8 mouse cellular contexts compared by ENCODE assay signal in genomic region chr10:75515216-75516037, GRCm38 (mm10). TPM values are rescaled to one million over a fixed set of nuclear protein-coding genes. Genes with fewer than 3 reads are reported as not detected.
A peak's percentile ranks its signal among the peaks of the same experiment; 100 is the strongest.
DNase-seq lines count a peak whose midpoint lies in the region; ATAC-seq and TF ChIP-seq lines count a peak whose summit lies in the region.

No protein-coding gene starts in this region.

- 0 out of 2 replicates have a peak overlapping the region, but pooled peaks have one; percentile 89 for H3K9ac ChIP-seq in limb, embryonic 12.5 days (replicated peaks)

- TF ChIP-seq CTCF in thymus, adult 2 months (IDR thresholded peaks at IDR 0.05; ENCODE audit: borderline replicate concordance, control insufficient read depth, extremely low read depth, insufficient read depth, low read length, poor library complexity), result no peak

- H3K36me3 ChIP-seq in limb, embryonic 12.5 days, result peaks cover 39% of the 10 kb centered on the region
- peaks cover 16% of the 10 kb centered on the region for H3K36me3 ChIP-seq in thymus, adult 2 months (ENCODE audit: control insufficient read depth, insufficient read depth, low read length)

- H3K4me1 ChIP-seq in limb, embryonic 12.5 days (replicated peaks), result peaks cover 25% of the 10 kb centered on the region
- peaks cover 12% of the 10 kb centered on the region for H3K4me1 ChIP-seq in thymus, adult 2 months (replicated peaks; ENCODE audit: control insufficient read depth, insufficient read depth, low read length)

- DNase-seq in kidney, adult 8-10 months, result peak; percentile 48 to 61
- DNase-seq in kidney, adult 11 months, result no peak
- DNase-seq in spleen, postnatal 10 days (ENCODE audit: low spot score in 2 of 2), result peak; percentile 47 to 52
- DNase-seq in gastrocnemius, postnatal 10 days, result no peak
- no peak for DNase-seq in right cerebral cortex, postnatal 4 days
- no peak for DNase-seq in thymus, adult 2 months

- no peak overlapping the region for H3K27ac ChIP-seq in limb, embryonic 12.5 days
- H3K27ac ChIP-seq in thymus, adult 2 months (ENCODE audit: control insufficient read depth, insufficient read depth, low read length), result no peak overlapping the region

- no peak for TF ChIP-seq POLR2A in thymus, adult 2 months (IDR thresholded peaks at IDR 0.05; ENCODE audit: control insufficient read depth, extremely low read depth, insufficient read depth, low read length, poor library complexity)

- no peaks in the 10 kb centered on the region for H3K9me3 ChIP-seq in limb, embryonic 12.5 days

- WGBS in limb, embryonic 12.5 days, result 57% methylated on average over 4 of the region's 4 CpGs
- 94% methylated on average over 4 of the region's 4 CpGs for WGBS in thymus, adult 2 months

- ATAC-seq in erythroid progenitor cell, adult 5-6 weeks (replicated peaks; ENCODE audit: low FRiP score, poor library complexity, severe bottlenecking), result peak; percentile 58
- no peak for ATAC-seq in limb, embryonic 12.5 days (ENCODE audit: insufficient number of reproducible peaks, insufficient read depth, low FRiP score, low TSS enrichment, low read depth)

- peak overlapping the region; percentile 93 for H3K4me2 ChIP-seq in limb, embryonic 12.5 days

- no peaks in the 10 kb centered on the region for H3K27me3 ChIP-seq in limb, embryonic 12.5 days
- no peaks in the 10 kb centered on the region for H3K27me3 ChIP-seq in thymus, adult 2 months (ENCODE audit: control insufficient read depth, insufficient read depth, low read length)

- H3K4me3 ChIP-seq in limb, embryonic 12.5 days (replicated peaks), result no peak overlapping the region; the same call in 1 of the 2 replicates
- no peak overlapping the region for H3K4me3 ChIP-seq in thymus, adult 2 months (ENCODE audit: control insufficient read depth, insufficient read depth, low read length)

RNA-seq across cellular contexts. Expression of gene Snrpd3, which starts 1.9 kb away (rescaled TPM):
- total RNA-seq in erythroid progenitor cell, adult 5-6 weeks (2015; ENCODE audit: low replicate concordance), result 14.3 and 49.7 TPM in 2 replicates
- total RNA-seq in erythroid progenitor cell, adult 5-6 weeks (2017; ENCODE audit: low replicate concordance), result 16.3 and 42.9 TPM in 2 replicates
- 179 and 203 TPM in 2 replicates for polyA plus RNA-seq in limb, embryonic 12.5 days (2016; fragmentation: Nextera tagmentation; extraction: Ambion mirVana)
- total RNA-seq in gastrocnemius, postnatal 10 days (2021), result 100 to 1,000 TPM; 126 to 134 TPM
- polyA plus RNA-seq in thymus, adult 2 months (2012; rRNA removed), result 25.1 and 28.3 TPM in 2 replicates

RNA-seq across cellular contexts. Expression of gene Gucd1, which starts 2.3 kb away (rescaled TPM):
- 71.7 and 89.7 TPM in 2 replicates for total RNA-seq in erythroid progenitor cell, adult 5-6 weeks (2015; ENCODE audit: low replicate concordance)
- 90.9 and 159 TPM in 2 replicates for total RNA-seq in erythroid progenitor cell, adult 5-6 weeks (2017; ENCODE audit: low replicate concordance)
- polyA plus RNA-seq in limb, embryonic 12.5 days (2016; fragmentation: Nextera tagmentation; extraction: Ambion mirVana), result 24.0 and 30.0 TPM in 2 replicates
- 10 to 100 TPM; 46.9 to 47.5 TPM for total RNA-seq in gastrocnemius, postnatal 10 days (2021)
- polyA plus RNA-seq in thymus, adult 2 months (2012; rRNA removed), result 77.0 and 80.5 TPM in 2 replicates

RNA-seq across cellular contexts. Expression of gene Lrrc75b, which starts 44.7 kb away (rescaled TPM):
- not detected in 2 replicates for total RNA-seq in erythroid progenitor cell, adult 5-6 weeks (2015; ENCODE audit: low replicate concordance)
- total RNA-seq in erythroid progenitor cell, adult 5-6 weeks (2017; ENCODE audit: low replicate concordance), result not detected in 2 replicates
- 0.93 and 1.3 TPM in 2 replicates for polyA plus RNA-seq in limb, embryonic 12.5 days (2016; fragmentation: Nextera tagmentation; extraction: Ambion mirVana)
- total RNA-seq in gastrocnemius, postnatal 10 days (2021), result 1 to 10 TPM; 1.3 to 1.9 TPM
- 1.8 and 2.2 TPM in 2 replicates for polyA plus RNA-seq in thymus, adult 2 months (2012; rRNA removed)

RNA-seq across cellular contexts. Expression of gene Ggt1, which starts 46.0 kb away (rescaled TPM):
- not detected in 2 replicates for total RNA-seq in erythroid progenitor cell, adult 5-6 weeks (2015; ENCODE audit: low replicate concordance)
- total RNA-seq in erythroid progenitor cell, adult 5-6 weeks (2017; ENCODE audit: low replicate concordance), result not detected in 2 replicates
- 0.79 and 0.88 TPM in 2 replicates for polyA plus RNA-seq in limb, embryonic 12.5 days (2016; fragmentation: Nextera tagmentation; extraction: Ambion mirVana)
- 1 to 10 TPM in 1 of 2 experiments, under 1 TPM in 1; 0.52 to 1.0 TPM for total RNA-seq in gastrocnemius, postnatal 10 days (2021)
- 5.6 and 6.9 TPM in 2 replicates for polyA plus RNA-seq in thymus, adult 2 months (2012; rRNA removed)

Comparison
In these comparisons a context has a peak if more than half of its experiments do, and no peak if none do; other contexts are left out.
1. DNase-seq: peak in kidney, adult 8-10 months (2 of 2) and spleen, postnatal 10 days (2 of 2); none in kidney, adult 11 months (single experiment), gastrocnemius, postnatal 10 days (single experiment), right cerebral cortex, postnatal 4 days (single experiment) and thymus, adult 2 months (single experiment).